Mouse (Mus musculus): Measurements from ENCODE around the gene Elovl3. TPM values are rescaled to one million over a fixed set of nuclear protein-coding genes. Genes with fewer than 3 reads are reported as not detected.
"Not testable (repeated sequence)": the region's sequence is repeated elsewhere in the genome, so short reads cannot be mapped to it uniquely, and the experiment has no call there.

The Elovl3 gene
- polyA plus RNA-seq, 1 experiment from 2014 or later = 0.06 TPM

DNA sequence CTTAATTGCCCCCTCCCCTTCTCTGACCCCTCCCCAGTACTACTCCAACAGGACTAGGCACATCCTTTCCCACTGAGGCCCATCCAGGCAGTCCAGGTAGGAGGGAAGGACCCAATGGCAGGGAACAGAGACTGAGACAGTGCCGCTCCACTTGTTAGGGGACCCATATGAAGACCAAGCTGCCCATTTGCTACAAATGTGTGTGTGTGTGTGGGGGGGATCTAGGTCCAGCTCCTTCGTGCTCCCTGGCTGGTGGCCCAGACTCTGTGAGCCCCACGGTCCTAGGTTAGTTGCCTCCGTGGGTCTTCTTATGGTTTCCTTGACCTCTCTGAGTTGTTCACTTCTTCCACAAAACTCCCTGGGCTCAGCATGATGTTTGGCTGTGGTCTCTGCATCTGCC lies 5.4 kb upstream of the Elovl3 start:
- no peaks in the 10 kb centered on the region for H3K4me1 ChIP-seq (ENCODE audit: control insufficient read depth, insufficient read depth, low read length)

DNA sequence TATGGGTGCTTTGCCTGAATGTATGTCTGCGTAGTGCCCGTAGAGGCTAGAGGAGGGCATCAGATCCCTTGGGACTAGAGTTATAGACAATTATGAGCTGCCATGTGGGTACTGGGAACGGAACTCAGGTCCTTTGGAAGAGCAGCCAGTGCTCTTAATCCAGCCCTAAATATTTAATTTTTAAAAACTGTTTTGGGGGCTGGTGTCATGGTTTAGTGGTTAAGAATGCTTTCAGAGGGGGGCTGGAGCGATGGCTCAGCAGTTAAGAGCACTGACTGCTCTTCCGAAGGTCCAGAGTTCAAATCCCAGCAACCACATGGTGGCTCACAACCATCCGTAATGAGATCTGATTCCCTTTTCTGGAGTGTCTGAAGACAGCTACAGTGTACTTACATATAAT lies 2.0 kb upstream of the Elovl3 start:
- ATAC-seq (ENCODE audit: insufficient read depth, low FRiP score); H3K4me3 ChIP-seq (replicated peaks; ENCODE audit: low read length): not testable (repeated sequence)
- H3K27me3 ChIP-seq (ENCODE audit: control insufficient read depth, insufficient read depth, low read length) = peaks cover 38% of the 10 kb centered on the region

More for the DNA sequence above, 5.4 kb upstream of the Elovl3 start:
- Histone ChIP-seq H3K9me3 (replicated peaks; ENCODE audit: control insufficient read depth, low read length) (no peaks in the 10 kb centered on the region), H3K4me2 (ENCODE audit: low read depth, low read length) (no peak overlapping the region), H3K4me3 (replicated peaks; ENCODE audit: low read length) (no peak overlapping the region), H3K27me3 (ENCODE audit: control insufficient read depth, insufficient read depth, low read length) (peaks cover 8% of the 10 kb centered on the region), H3K36me3 (ENCODE audit: control insufficient read depth, insufficient read depth, low read length) (no peaks in the 10 kb centered on the region), H3K27ac (ENCODE audit: low read length) (no peak overlapping the region), H3K9ac (ENCODE audit: low read length) (no peak overlapping the region)
- 76% methylated on average over 4 of the region's 4 CpGs for WGBS
- no peak for ATAC-seq (ENCODE audit: insufficient read depth, low FRiP score)

DNA sequence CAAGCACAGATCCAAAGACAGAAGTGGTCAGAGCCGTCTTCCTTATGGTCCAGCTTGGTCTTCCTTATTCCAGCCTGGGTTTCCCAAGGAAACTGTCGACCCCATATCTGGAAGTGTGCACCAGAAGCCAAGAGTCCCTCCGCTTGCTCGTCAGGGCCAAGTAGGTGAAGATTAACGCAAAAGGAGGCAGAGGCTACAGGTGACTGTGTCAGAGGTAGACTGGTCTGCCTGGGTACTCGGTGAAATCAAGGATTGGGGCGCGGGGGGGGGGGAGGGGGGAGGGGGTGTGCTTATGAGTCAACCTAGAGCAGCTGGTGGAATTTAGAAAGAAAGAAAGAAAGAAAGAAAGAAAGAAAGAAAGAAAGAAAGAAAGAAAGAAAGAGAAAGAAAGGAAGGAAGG lies 414 bp upstream of the Elovl3 start:
- WGBS = 7% methylated on average over 6 of the region's 8 CpGs
- peaks cover 50% of the 10 kb centered on the region for H3K27me3 ChIP-seq (ENCODE audit: control insufficient read depth, insufficient read depth, low read length)
- no peaks in the 10 kb centered on the region for H3K9me3 ChIP-seq (replicated peaks; ENCODE audit: control insufficient read depth, low read length)
- H3K4me3 ChIP-seq (replicated peaks; ENCODE audit: low read length) = peak overlapping the region; percentile 39
- no peak for ATAC-seq (ENCODE audit: insufficient read depth, low FRiP score)
- H3K27ac ChIP-seq (ENCODE audit: low read length) = no peak overlapping the region
- H3K9ac ChIP-seq (ENCODE audit: low read length) = no peak overlapping the region
- no peaks in the 10 kb centered on the region for H3K36me3 ChIP-seq (ENCODE audit: control insufficient read depth, insufficient read depth, low read length)
- peak overlapping the region; percentile 56 for H3K4me2 ChIP-seq (ENCODE audit: low read depth, low read length)
- H3K4me1 ChIP-seq (ENCODE audit: control insufficient read depth, insufficient read depth, low read length) = peaks cover 12% of the 10 kb centered on the region

More for the DNA sequence above, 2.0 kb upstream of the Elovl3 start:
- H3K4me1 ChIP-seq (ENCODE audit: control insufficient read depth, insufficient read depth, low read length); H3K36me3 ChIP-seq (ENCODE audit: control insufficient read depth, insufficient read depth, low read length); H3K9me3 ChIP-seq (replicated peaks; ENCODE audit: control insufficient read depth, low read length); H3K27ac ChIP-seq (ENCODE audit: low read length); H3K9ac ChIP-seq (ENCODE audit: low read length); H3K4me2 ChIP-seq (ENCODE audit: low read depth, low read length): not testable (repeated sequence)
- WGBS = 69% methylated on average over 6 of the region's 6 CpGs

- Histone ChIP-seq H3K9ac (ENCODE audit: low read length) (no peak overlapping the region), H3K36me3 (ENCODE audit: control insufficient read depth, insufficient read depth, low read length) (no peaks in the 10 kb centered on the region), H3K9me3 (replicated peaks; ENCODE audit: control insufficient read depth, low read length) (no peaks in the 10 kb centered on the region), H3K4me1 (ENCODE audit: control insufficient read depth, insufficient read depth, low read length) (peaks cover 24% of the 10 kb centered on the region), H3K27ac (ENCODE audit: low read length) (no peak overlapping the region), H3K27me3 (ENCODE audit: control insufficient read depth, insufficient read depth, low read length) (peaks cover 62% of the 10 kb centered on the region), H3K4me3 (replicated peaks; ENCODE audit: low read length) (no peak overlapping the region), H3K4me2 (ENCODE audit: low read depth, low read length) (no peak overlapping the region)
- ATAC-seq (ENCODE audit: insufficient read depth, low FRiP score) = no peak
- 46% methylated on average over 6 of the region's 6 CpGs for WGBS
These were observed 880 bp downstream of the Elovl3 start for GRCm38 (mm10) chr19:46132577-46132976.

GRCm38 (mm10) chr19:46135297-46135696 lies 3.6 kb downstream of the Elovl3 start:
- WGBS = 1% methylated on average over 12 of the region's 12 CpGs

GRCm38 (mm10) chr19:46135789-46136638 lies 4.3 kb downstream of the Elovl3 start:
- Histone ChIP-seq H3K36me3 (ENCODE audit: control insufficient read depth, insufficient read depth, low read length) (no peaks in the 10 kb centered on the region), H3K27ac (ENCODE audit: low read length) (no peak overlapping the region), H3K9ac (ENCODE audit: low read length) (peak overlapping the region; percentile 63), H3K4me1 (ENCODE audit: control insufficient read depth, insufficient read depth, low read length) (peaks cover 25% of the 10 kb centered on the region), H3K4me3 (replicated peaks; ENCODE audit: low read length) (peak overlapping the region; percentile 55), H3K4me2 (ENCODE audit: low read depth, low read length) (peak overlapping the region; percentile 95), H3K9me3 (replicated peaks; ENCODE audit: control insufficient read depth, low read length) (no peaks in the 10 kb centered on the region), H3K27me3 (ENCODE audit: control insufficient read depth, insufficient read depth, low read length) (peaks cover 65% of the 10 kb centered on the region)
- ATAC-seq (ENCODE audit: insufficient read depth, low FRiP score) = peak; percentile 55
- under 1% methylated on average over 79 of the region's 79 CpGs for WGBS

More at GRCm38 (mm10) chr19:46135297-46135696, 3.6 kb downstream of the Elovl3 start:
- H3K36me3 ChIP-seq (ENCODE audit: control insufficient read depth, insufficient read depth, low read length) = no peaks in the 10 kb centered on the region
- H3K9ac ChIP-seq (ENCODE audit: low read length) = no peak overlapping the region
- H3K4me3 ChIP-seq (replicated peaks; ENCODE audit: low read length) = peak overlapping the region; percentile 55
- peak; percentile 64; the same call in 1 of the 2 replicates for ATAC-seq (ENCODE audit: insufficient read depth, low FRiP score)
- H3K9me3 ChIP-seq (replicated peaks; ENCODE audit: control insufficient read depth, low read length) = no peaks in the 10 kb centered on the region
- H3K27me3 ChIP-seq (ENCODE audit: control insufficient read depth, insufficient read depth, low read length) = peaks cover 70% of the 10 kb centered on the region
- peaks cover 24% of the 10 kb centered on the region for H3K4me1 ChIP-seq (ENCODE audit: control insufficient read depth, insufficient read depth, low read length)
- H3K4me2 ChIP-seq (ENCODE audit: low read depth, low read length) = peak overlapping the region; percentile 95
- no peak overlapping the region for H3K27ac ChIP-seq (ENCODE audit: low read length)

GRCm38 (mm10) chr19:46136639-46137580 lies 5.2 kb downstream of the Elovl3 start:
- H3K9ac ChIP-seq (ENCODE audit: low read length) = peak overlapping the region; percentile 63; the same call in 1 of the 2 replicates

GRCm38 (mm10) chr19:46140324-46140723 lies 8.6 kb downstream of the Elovl3 start:
- H3K4me1 ChIP-seq (ENCODE audit: control insufficient read depth, insufficient read depth, low read length) = peaks cover 23% of the 10 kb centered on the region
- H3K4me3 ChIP-seq (replicated peaks; ENCODE audit: low read length) = no peak overlapping the region
- H3K9ac ChIP-seq (ENCODE audit: low read length) = no peak overlapping the region
- 86% methylated on average over 2 of the region's 2 CpGs for WGBS
- no peaks in the 10 kb centered on the region for H3K36me3 ChIP-seq (ENCODE audit: control insufficient read depth, insufficient read depth, low read length)
- H3K27ac ChIP-seq (ENCODE audit: low read length) = no peak overlapping the region
- peaks cover 44% of the 10 kb centered on the region for H3K27me3 ChIP-seq (ENCODE audit: control insufficient read depth, insufficient read depth, low read length)
- no peak overlapping the region for H3K4me2 ChIP-seq (ENCODE audit: low read depth, low read length)
- no peak for ATAC-seq (ENCODE audit: insufficient read depth, low FRiP score)
- H3K9me3 ChIP-seq (replicated peaks; ENCODE audit: control insufficient read depth, low read length) = no peaks in the 10 kb centered on the region

More at GRCm38 (mm10) chr19:46136639-46137580, 5.2 kb downstream of the Elovl3 start:
- H3K4me3 ChIP-seq (replicated peaks; ENCODE audit: low read length) = peak overlapping the region; percentile 55
- peaks cover 26% of the 10 kb centered on the region for H3K4me1 ChIP-seq (ENCODE audit: control insufficient read depth, insufficient read depth, low read length)
- H3K27ac ChIP-seq (ENCODE audit: low read length) = no peak overlapping the region
- WGBS = 3% methylated on average over 49 of the region's 49 CpGs
- no peak; the same call in 1 of the 2 replicates for ATAC-seq (ENCODE audit: insufficient read depth, low FRiP score)
- H3K27me3 ChIP-seq (ENCODE audit: control insufficient read depth, insufficient read depth, low read length) = peaks cover 65% of the 10 kb centered on the region
- peak overlapping the region; percentile 95 for H3K4me2 ChIP-seq (ENCODE audit: low read depth, low read length)
- H3K9me3 ChIP-seq (replicated peaks; ENCODE audit: control insufficient read depth, low read length) = no peaks in the 10 kb centered on the region
- H3K36me3 ChIP-seq (ENCODE audit: control insufficient read depth, insufficient read depth, low read length) = no peaks in the 10 kb centered on the region
